Mouse (Mus musculus) heart, adult 2 months (tissue): ENCODE data around the gene Strip2.

Source experiments
- CTCF ChIP-seq: fragments of 200-600 bp; IDR thresholded peaks from 2 replicates; pipeline ENCODE4 v1.8.1; 2022; ENCODE audit warnings: antibody characterized with exemption, mild to moderate bottlenecking, moderate library complexity
- POLR2A ChIP-seq: fragments of 200-500 bp; IDR thresholded peaks from 2 replicates; pipeline ENCODE4 v1.6.1; 2011; ENCODE audit warnings: mild to moderate bottlenecking, low read depth, low read length, control low read depth; ENCODE audit not compliant: insufficient read depth

DNA sequence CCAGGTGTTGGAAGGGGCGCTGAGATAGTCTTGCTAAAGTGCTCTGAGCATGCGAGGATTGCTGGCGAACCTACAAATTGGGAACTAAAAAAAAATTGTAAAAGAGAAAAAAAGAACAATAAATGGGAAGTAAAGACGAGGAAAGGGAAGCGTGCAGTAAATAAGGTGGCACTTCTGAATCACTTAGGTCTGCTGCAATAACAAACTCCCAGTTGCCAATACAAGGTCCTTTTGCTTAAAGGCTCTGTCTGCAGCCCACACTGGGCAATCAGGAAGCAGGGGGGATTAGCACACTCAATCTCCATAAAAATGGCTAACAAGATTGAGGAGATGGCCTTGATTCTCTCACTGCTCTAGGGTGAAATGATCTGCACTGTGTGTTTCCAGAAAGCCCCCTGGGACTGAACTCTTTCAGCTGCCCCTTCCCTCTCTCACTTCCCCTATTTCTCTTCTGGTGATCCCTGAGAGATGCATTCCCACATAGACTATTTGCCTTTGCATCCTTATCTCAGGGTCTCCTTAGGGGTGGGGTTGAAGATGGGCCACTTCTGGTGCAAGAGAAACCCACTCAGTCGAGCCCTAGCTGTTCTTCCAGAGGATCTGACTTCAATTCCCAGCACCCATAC lies 8.9 kb downstream of the Strip2 start:
- no peak for TF ChIP-seq CTCF
- TF ChIP-seq POLR2A = no peak
